Mouse (Mus musculus) stomach, postnatal 0 days (tissue): ENCODE measurements at regions not wholly inside any gene's neighbourhood (a gene's known extent, or its start where the extent isn't known, plus 50 kb on each side); places are given as distances from the start of the nearest gene placed in this dataset.

ENCODE experiments used
- ATAC-seq: fragments of 200-750 bp; cut with Nextera tagmentation; 2 replicates; pipeline ENCODE4 v1.8.0; 2017; ENCODE audit not compliant: low FRiP score, low TSS enrichment
- DNase-seq: peaks from one replicate; pipeline ENCODE4 v3.0.0-alpha.2; 2016; ENCODE audit warnings: low spot score
- H3K27ac ChIP-seq: fragments of 300-500 bp; sonication (generic); replicated peaks from 2 replicates; pipeline ENCODE4 v1.5.1; 2014; ENCODE audit warnings: mild to moderate bottlenecking, control low read depth
- H3K27me3 ChIP-seq: fragments of 300-500 bp; sonication (generic); 2 replicates; pipeline ENCODE4 v1.6.1; 2014; ENCODE audit warnings: low read length; ENCODE audit not compliant: control insufficient read depth, insufficient read depth
- H3K36me3 ChIP-seq: fragments of 300-500 bp; sonication (generic); 2 replicates; pipeline ENCODE4 v1.6.1; 2014; ENCODE audit warnings: low read length, mixed read lengths; ENCODE audit not compliant: control insufficient read depth, insufficient read depth
- H3K4me1 ChIP-seq: fragments of 300-500 bp; sonication (generic); replicated peaks from 2 replicates; pipeline ENCODE4 v1.6.1; 2014; ENCODE audit warnings: antibody characterized with exemption; ENCODE audit not compliant: control insufficient read depth, insufficient read depth
- H3K4me2 ChIP-seq: fragments of 300-500 bp; sonication (generic); replicated peaks from 2 replicates; pipeline ENCODE4 v1.6.1; 2014; ENCODE audit warnings: low read depth, mild to moderate bottlenecking, control low read depth, moderate library complexity
- H3K4me3 ChIP-seq: fragments of 300-500 bp; sonication (generic); 2 replicates; pipeline ENCODE4 v1.5.1; 2014; ENCODE audit warnings: low read depth, low read length, control low read depth
- H3K9ac ChIP-seq: fragments of 300-500 bp; sonication (generic); 2 replicates; pipeline ENCODE4 v1.6.1; 2014; ENCODE audit warnings: mild to moderate bottlenecking, low read length, control low read depth, mixed read lengths
- H3K9me3 ChIP-seq: fragments of 300-500 bp; sonication (generic); 2 replicates; pipeline ENCODE4 v1.6.1; 2016; ENCODE audit warnings: low read length; ENCODE audit not compliant: control insufficient read depth
- CTCF ChIP-seq: IDR thresholded peaks from 2 replicates; pipeline ENCODE4 v1.5.1; 2016; ENCODE audit warnings: antibody characterized with exemption, low read depth, mild to moderate bottlenecking, moderate library complexity
- EP300 ChIP-seq: optimal IDR thresholded peaks from 2 replicates; pipeline ENCODE3; 2016; ENCODE audit warnings: antibody characterized with exemption
- WGBS: fragments of 180-500 bp; shearing (Covaris S2); extraction: QIAGEN DNeasy Blood & Tissue Kit; methylation state at CpG from one replicate; pipeline ENCODE4 v1.1.7; 2014; 5-methylcytosine and 5-hydroxymethylcytosine counted together

DNA sequence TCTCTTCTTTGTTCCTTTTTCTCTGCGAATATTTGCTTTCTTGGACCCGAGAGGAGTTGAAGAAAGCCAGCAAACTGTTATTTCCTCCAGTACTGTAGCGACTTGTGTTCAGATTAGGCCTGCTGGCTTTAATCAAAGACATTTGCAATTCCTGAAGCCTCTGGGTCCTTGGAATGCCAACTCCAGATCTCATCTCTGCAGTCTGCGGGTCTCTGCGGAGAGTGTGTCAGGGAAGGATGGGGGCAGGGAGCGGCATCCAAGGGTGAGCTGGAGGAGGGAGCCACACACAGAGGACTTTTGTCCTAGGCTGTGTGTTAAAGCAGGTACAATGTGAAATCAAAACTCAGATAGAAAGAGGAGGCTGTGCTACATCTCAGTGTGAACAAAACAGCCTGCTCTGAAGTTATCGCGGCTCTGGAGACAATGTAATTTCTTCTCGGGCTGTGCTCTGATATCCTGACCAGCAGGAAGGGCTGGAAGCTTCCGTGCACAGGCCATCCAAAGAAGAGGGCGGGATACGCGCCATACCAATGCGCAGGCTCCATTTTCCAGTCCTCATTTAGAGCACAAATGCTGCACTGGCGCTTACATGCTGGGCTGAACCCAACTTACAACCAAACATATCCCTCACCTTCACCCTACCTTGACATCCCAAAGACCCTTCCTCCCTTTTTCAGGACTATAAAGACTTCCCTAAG, 71.1 kb upstream of the Cadm1 start:
- no peaks in the 10 kb centered on the region for H3K4me1 ChIP-seq
- DNase-seq (no peak), ATAC-seq (no peak)
- H3K4me2 ChIP-seq = no peak overlapping the region
- H3K36me3 ChIP-seq = no peaks in the 10 kb centered on the region
- WGBS = 57% methylated on average over 15 of the region's 15 CpGs
- no peaks in the 10 kb centered on the region for H3K27me3 ChIP-seq
- no peaks in the 10 kb centered on the region for H3K9me3 ChIP-seq
- no peak overlapping the region for H3K27ac ChIP-seq
- no peak overlapping the region for H3K9ac ChIP-seq
- TF ChIP-seq CTCF = no peak
- no peak for TF ChIP-seq EP300
- H3K4me3 ChIP-seq = no peak overlapping the region

- no peak for TF ChIP-seq CTCF
- TF ChIP-seq EP300 = no peak
- no peak for DNase-seq
- no peak for ATAC-seq
- H3K9me3 ChIP-seq = no peaks in the 10 kb centered on the region
- H3K36me3 ChIP-seq = no peaks in the 10 kb centered on the region
- H3K4me3 ChIP-seq = no peak overlapping the region
- H3K4me2 ChIP-seq = no peak overlapping the region
- H3K9ac ChIP-seq = no peak overlapping the region
- H3K27me3 ChIP-seq = no peaks in the 10 kb centered on the region
- 81% methylated on average over 8 of the region's 8 CpGs for WGBS
- no peaks in the 10 kb centered on the region for H3K4me1 ChIP-seq
- no peak overlapping the region for H3K27ac ChIP-seq
Observed at GRCm38 (mm10) chr9:47459461-47460049, 70.4 kb upstream of the Cadm1 start.

GRCm38 (mm10) chr9:47460241-47460640, 69.7 kb upstream of the Cadm1 start:
- ATAC-seq = no peak
- Histone ChIP-seq H3K27me3 (no peaks in the 10 kb centered on the region), H3K4me2 (no peak overlapping the region), H3K27ac (no peak overlapping the region), H3K4me1 (no peaks in the 10 kb centered on the region), H3K9me3 (no peaks in the 10 kb centered on the region), H3K9ac (no peak overlapping the region), H3K36me3 (no peaks in the 10 kb centered on the region), H3K4me3 (no peak overlapping the region)
- 85% methylated on average over 15 of the region's 15 CpGs for WGBS
- TF ChIP-seq EP300 (no peak), CTCF (no peak)
- no peak for DNase-seq

DNA sequence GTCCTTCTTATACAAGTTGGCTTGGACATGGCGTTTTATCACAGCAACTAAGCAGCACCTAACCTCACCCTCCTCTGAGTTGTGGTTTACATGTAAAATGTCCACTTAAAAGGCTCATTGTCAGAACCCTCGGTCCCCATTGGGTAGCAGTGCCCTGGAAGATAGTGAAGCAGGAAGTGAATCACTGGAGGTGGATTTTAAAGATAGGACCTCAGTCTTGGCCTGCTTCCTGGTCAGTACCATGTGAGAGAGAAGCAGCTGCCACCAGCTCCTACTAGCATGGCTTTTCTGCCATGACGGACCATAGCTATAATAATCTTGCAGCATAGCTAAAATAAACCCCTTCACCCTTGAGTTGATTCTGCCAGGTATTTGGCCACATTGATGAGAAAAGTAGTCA, 68.1 kb upstream of the Cadm1 start:
- no peak for ATAC-seq
- H3K9me3 ChIP-seq = no peaks in the 10 kb centered on the region
- no peak overlapping the region for H3K9ac ChIP-seq
- WGBS = 87% methylated on average over 3 of the region's 3 CpGs
- no peaks in the 10 kb centered on the region for H3K36me3 ChIP-seq
- H3K4me1 ChIP-seq = no peaks in the 10 kb centered on the region
- H3K4me2 ChIP-seq = no peak overlapping the region
- no peak overlapping the region for H3K27ac ChIP-seq
- H3K27me3 ChIP-seq = no peaks in the 10 kb centered on the region
- H3K4me3 ChIP-seq = no peak overlapping the region
- TF ChIP-seq EP300 = no peak
- no peak for TF ChIP-seq CTCF
- no peak for DNase-seq

- H3K27ac ChIP-seq = no peak overlapping the region
- H3K9ac ChIP-seq = no peak overlapping the region
- 77% methylated on average over 3 of the region's 3 CpGs for WGBS
- H3K36me3 ChIP-seq = no peaks in the 10 kb centered on the region
- H3K4me1 ChIP-seq = no peaks in the 10 kb centered on the region
- no peak overlapping the region for H3K4me3 ChIP-seq
- no peak for TF ChIP-seq CTCF
- no peak for TF ChIP-seq EP300
- H3K4me2 ChIP-seq = no peak overlapping the region
- no peak for DNase-seq
- H3K27me3 ChIP-seq = no peaks in the 10 kb centered on the region
- no peaks in the 10 kb centered on the region for H3K9me3 ChIP-seq
- no peak for ATAC-seq
Observed at GRCm38 (mm10) chr9:47466767-47467166, 63.2 kb upstream of the Cadm1 start.

DNA sequence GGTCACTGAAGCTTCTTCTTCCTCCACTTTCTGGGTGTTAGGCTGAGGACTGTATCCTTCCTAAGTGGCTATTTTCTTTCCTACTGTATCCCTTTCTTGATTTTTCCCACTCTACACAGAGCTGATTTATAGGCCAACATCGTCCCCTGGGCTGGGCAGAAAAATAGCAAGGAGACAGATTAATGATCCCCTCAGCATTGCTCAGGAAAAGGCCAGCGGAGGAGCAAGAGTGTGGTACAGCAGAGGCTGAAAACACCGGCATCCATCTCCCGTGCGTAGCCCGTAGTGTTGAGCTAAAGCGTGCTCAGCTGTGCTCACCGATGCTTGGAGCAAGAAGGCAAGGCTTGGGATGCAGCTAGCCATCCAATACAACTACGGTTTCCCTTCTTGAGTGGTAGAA, 62.2 kb upstream of the Cadm1 start:
- ATAC-seq = no peak
- WGBS = 75% methylated on average over 9 of the region's 9 CpGs
- Histone ChIP-seq H3K9ac (no peak overlapping the region), H3K4me2 (no peak overlapping the region), H3K36me3 (no peaks in the 10 kb centered on the region), H3K9me3 (no peaks in the 10 kb centered on the region), H3K4me3 (no peak overlapping the region), H3K27me3 (no peaks in the 10 kb centered on the region), H3K4me1 (no peaks in the 10 kb centered on the region), H3K27ac (no peak overlapping the region)
- TF ChIP-seq CTCF (no peak), EP300 (no peak)
- DNase-seq = no peak
